Mouse (Mus musculus) neutrophil, adult 5-6 weeks (primary cell): ENCODE results near the gene Akr1c18. TPM values are rescaled to one million over a fixed set of nuclear protein-coding genes. Genes with fewer than 3 reads are reported as not detected.
A peak's percentile ranks its signal among the peaks of the same experiment; 100 is the strongest.
"Not testable (repeated sequence)": the region's sequence is repeated elsewhere in the genome, so short reads cannot be mapped to it uniquely, and the experiment has no call there.

ENCODE experiments used
- ATAC-seq: fragments of 151-379, 151-347 bp; 2 replicates; pipeline ENCODE4 v1.8.0; 2017; ENCODE audit warnings: mild to moderate bottlenecking, moderate TSS enrichment; ENCODE audit not compliant: insufficient number of reproducible peaks, poor library complexity, low FRiP score, severe bottlenecking; ENCODE audit errors: extremely low read depth
- total RNA-seq: library from RNA; stranded (forward); fragments of 200-1000 nt; gene quantifications from 2 replicates; pipeline ENCODE4 v1.2.3, GENCODE M21; 2017

The Akr1c18 gene
- not detected in 2 replicates for total RNA-seq

GRCm38 (mm10) chr13:4150518-4150917 lies at the start of gene Akr1c18:
Gene Akr1c18, minus strand, starts transcription at chr13:4150654.
- ATAC-seq, result no peak

- no peak for ATAC-seq
These were observed 42.1 kb upstream of the Akr1c18 start for GRCm38 (mm10) chr13:4192511-4192910.

- ATAC-seq, result peak; percentile 26; the same call in 1 of the 2 replicates
These were observed 40.5 kb upstream of the Akr1c18 start, which contains the start of gene Akr1c13 for GRCm38 (mm10) chr13:4190904-4191303. Gene Akr1c13, plus strand, starts transcription at chr13:4191150.

GRCm38 (mm10) chr13:4188174-4188573 lies 37.7 kb upstream of the Akr1c18 start:
- ATAC-seq, result no peak

- ATAC-seq, result not testable (repeated sequence)
These were observed 36.4 kb upstream of the Akr1c18 start for GRCm38 (mm10) chr13:4186641-4187411.

GRCm38 (mm10) chr13:4183116-4183515 lies 32.7 kb upstream of the Akr1c18 start:
- ATAC-seq, result no peak

- ATAC-seq, result not testable (repeated sequence)
These were observed 30.9 kb upstream of the Akr1c18 start for GRCm38 (mm10) chr13:4181321-4181720.

- no peak for ATAC-seq
These were observed 22.5 kb upstream of the Akr1c18 start for GRCm38 (mm10) chr13:4172978-4173377.

- ATAC-seq, result no peak
These were observed 17.6 kb upstream of the Akr1c18 start for GRCm38 (mm10) chr13:4168006-4168405.

- no peak for ATAC-seq
These were observed 4.8 kb upstream of the Akr1c18 start for GRCm38 (mm10) chr13:4155286-4155685.

GRCm38 (mm10) chr13:4153593-4153992 lies 3.1 kb upstream of the Akr1c18 start:
- ATAC-seq, result no peak

GRCm38 (mm10) chr13:4152908-4153307 lies 2.5 kb upstream of the Akr1c18 start:
- no peak for ATAC-seq

GRCm38 (mm10) chr13:4144261-4144660 lies 6.2 kb downstream of the Akr1c18 start:
- no peak for ATAC-seq

- ATAC-seq, result no peak
These were observed 17.4 kb downstream of the Akr1c18 start for GRCm38 (mm10) chr13:4133070-4133469.

- ATAC-seq, result no peak
These were observed 18.7 kb downstream of the Akr1c18 start for GRCm38 (mm10) chr13:4131721-4132120.

GRCm38 (mm10) chr13:4131317-4131716 lies 19.1 kb downstream of the Akr1c18 start:
- no peak for ATAC-seq

- ATAC-seq, result no peak
These were observed 21.4 kb downstream of the Akr1c18 start for GRCm38 (mm10) chr13:4129100-4129499.

GRCm38 (mm10) chr13:4125846-4126245 lies 24.6 kb downstream of the Akr1c18 start:
- ATAC-seq, result not testable (repeated sequence)

- ATAC-seq, result not testable (repeated sequence)
These were observed 26.0 kb downstream of the Akr1c18 start for GRCm38 (mm10) chr13:4124471-4124870.

GRCm38 (mm10) chr13:4123146-4123545 lies 27.3 kb downstream of the Akr1c18 start:
- ATAC-seq, result no peak
